Mouse (Mus musculus) embryonic facial prominence, embryonic 11.5 days (tissue): ENCODE measurements at regions not wholly inside any gene's neighbourhood (a gene's known extent, or its start where the extent isn't known, plus 50 kb on each side); places are given as distances from the start of the nearest gene placed in this dataset.

Experiments used
- ATAC-seq: fragments of 200-750 bp; cut with Nextera tagmentation; replicated peaks from 2 replicates; pipeline ENCODE4 v1.8.0; 2017; ENCODE audit warnings: low read depth; ENCODE audit not compliant: insufficient number of reproducible peaks, low FRiP score, low TSS enrichment
- DNase-seq: peaks from one replicate; pipeline ENCODE4 v3.0.0-alpha.2; 2015; ENCODE audit warnings: low spot score
- H3K27ac ChIP-seq: fragments of 300-500 bp; sonication (generic); replicated peaks from 2 replicates; pipeline ENCODE4 v1.5.1; 2014; ENCODE audit warnings: mild to moderate bottlenecking, low read depth, low read length, control low read depth
- H3K27me3 ChIP-seq: fragments of 300-500 bp; sonication (generic); 2 replicates; pipeline ENCODE4 v1.6.1; 2014; ENCODE audit warnings: mild to moderate bottlenecking, low read length, moderate library complexity, mixed read lengths; ENCODE audit not compliant: control insufficient read depth, insufficient read depth
- H3K36me3 ChIP-seq: fragments of 300-500 bp; sonication (generic); replicated peaks from 2 replicates; pipeline ENCODE4 v1.6.1; 2014; ENCODE audit warnings: low read depth, mild to moderate bottlenecking, low read length, moderate library complexity, mixed read lengths; ENCODE audit not compliant: control insufficient read depth, insufficient read depth
- H3K4me1 ChIP-seq: fragments of 300-500 bp; sonication (generic); 2 replicates; pipeline ENCODE4 v1.6.1; 2014; ENCODE audit warnings: low read length, mixed read lengths; ENCODE audit not compliant: control insufficient read depth, insufficient read depth
- H3K4me2 ChIP-seq: fragments of 300-500 bp; sonication (generic); 2 replicates; pipeline ENCODE4 v1.6.1; 2014; ENCODE audit warnings: low read depth, mild to moderate bottlenecking, control low read depth, low read length, moderate library complexity
- H3K4me3 ChIP-seq: fragments of 300-500 bp; sonication (generic); 2 replicates; pipeline ENCODE4 v1.5.1; 2014; ENCODE audit warnings: low read depth, low read length, control low read depth
- H3K9ac ChIP-seq: fragments of 300-500 bp; sonication (generic); replicated peaks from 2 replicates; pipeline ENCODE4 v1.6.1; 2014; ENCODE audit warnings: mild to moderate bottlenecking, control low read depth, low read length
- H3K9me3 ChIP-seq: fragments of 300-500 bp; sonication (generic); replicated peaks from 2 replicates; pipeline ENCODE4 v1.6.1; 2016; ENCODE audit warnings: mild to moderate bottlenecking, low read length, inconsistent platforms, mixed read lengths; ENCODE audit not compliant: control insufficient read depth
- WGBS: fragments of 180-500 bp; shearing (Covaris S2); extraction: QIAGEN DNeasy Blood & Tissue Kit; methylation state at CpG from one replicate; pipeline ENCODE4 v1.1.7; 2014; 5-methylcytosine and 5-hydroxymethylcytosine counted together

- no peaks in the 10 kb centered on the region for H3K9me3 ChIP-seq
- H3K4me2 ChIP-seq = no peak overlapping the region
- H3K27ac ChIP-seq = no peak overlapping the region
- ATAC-seq (no peak), DNase-seq (no peak)
- no peak overlapping the region for H3K4me3 ChIP-seq
- WGBS = 75% methylated on average over 3 of the region's 3 CpGs
- no peak overlapping the region for H3K9ac ChIP-seq
- H3K27me3 ChIP-seq = no peaks in the 10 kb centered on the region
- H3K36me3 ChIP-seq = no peaks in the 10 kb centered on the region
- H3K4me1 ChIP-seq = no peaks in the 10 kb centered on the region
Observed at GRCm38 (mm10) chr11:71480094-71480493, 249.6 kb upstream of the Nlrp1b start.

GRCm38 (mm10) chr11:71497863-71498262 lies 251.9 kb upstream of the Wscd1 start:
- Histone ChIP-seq H3K4me3 (no peak overlapping the region), H3K9me3 (no peaks in the 10 kb centered on the region), H3K9ac (no peak overlapping the region), H3K4me2 (no peak overlapping the region), H3K27me3 (no peaks in the 10 kb centered on the region), H3K36me3 (no peaks in the 10 kb centered on the region), H3K27ac (no peak overlapping the region), H3K4me1 (no peaks in the 10 kb centered on the region)
- DNase-seq (peak; percentile 38), ATAC-seq (peak; percentile 62)
- WGBS = 41% methylated on average over 5 of the region's 5 CpGs

GRCm38 (mm10) chr11:71498299-71498698 lies 251.4 kb upstream of the Wscd1 start:
- 80% methylated on average over 3 of the region's 3 CpGs for WGBS
- no peak overlapping the region for H3K27ac ChIP-seq
- H3K27me3 ChIP-seq = no peaks in the 10 kb centered on the region
- H3K4me2 ChIP-seq = no peak overlapping the region
- no peaks in the 10 kb centered on the region for H3K9me3 ChIP-seq
- no peaks in the 10 kb centered on the region for H3K36me3 ChIP-seq
- ATAC-seq (no peak), DNase-seq (no peak)
- H3K9ac ChIP-seq = no peak overlapping the region
- no peak overlapping the region for H3K4me3 ChIP-seq
- no peaks in the 10 kb centered on the region for H3K4me1 ChIP-seq

- Histone ChIP-seq H3K27me3 (no peaks in the 10 kb centered on the region), H3K4me1 (no peaks in the 10 kb centered on the region), H3K36me3 (no peaks in the 10 kb centered on the region), H3K27ac (no peak overlapping the region), H3K4me2 (no peak overlapping the region), H3K9me3 (no peaks in the 10 kb centered on the region), H3K4me3 (no peak overlapping the region), H3K9ac (no peak overlapping the region)
- no peak for DNase-seq
- no peak for ATAC-seq
- WGBS = 70% methylated on average over 3 of the region's 3 CpGs
Observed at GRCm38 (mm10) chr11:71502156-71502555, 247.6 kb upstream of the Wscd1 start.

GRCm38 (mm10) chr11:71512271-71513066 lies 237.3 kb upstream of the Wscd1 start:
- no peak overlapping the region for H3K4me2 ChIP-seq
- WGBS = 54% methylated on average over 15 of the region's 15 CpGs
- H3K4me3 ChIP-seq = no peak overlapping the region
- ATAC-seq (no peak), DNase-seq (peak; percentile 24)
- H3K4me1 ChIP-seq = no peaks in the 10 kb centered on the region
- H3K27me3 ChIP-seq = no peaks in the 10 kb centered on the region
- no peaks in the 10 kb centered on the region for H3K9me3 ChIP-seq
- no peaks in the 10 kb centered on the region for H3K36me3 ChIP-seq
- no peak overlapping the region for H3K9ac ChIP-seq
- no peak overlapping the region for H3K27ac ChIP-seq

- DNase-seq (no peak), ATAC-seq (no peak)
- H3K4me1 ChIP-seq = no peaks in the 10 kb centered on the region
- no peaks in the 10 kb centered on the region for H3K9me3 ChIP-seq
- H3K9ac ChIP-seq = no peak overlapping the region
- no peak overlapping the region for H3K4me3 ChIP-seq
- no peaks in the 10 kb centered on the region for H3K36me3 ChIP-seq
- no peak overlapping the region for H3K4me2 ChIP-seq
- no peak overlapping the region for H3K27ac ChIP-seq
- WGBS = 47% methylated on average over 3 of the region's 3 CpGs
- no peaks in the 10 kb centered on the region for H3K27me3 ChIP-seq
Observed at GRCm38 (mm10) chr11:71513067-71513350, 236.7 kb upstream of the Wscd1 start.

GRCm38 (mm10) chr11:71515264-71515663 lies 234.5 kb upstream of the Wscd1 start:
- 28% methylated on average over 6 of the region's 6 CpGs for WGBS
- Histone ChIP-seq H3K4me3 (no peak overlapping the region), H3K27me3 (no peaks in the 10 kb centered on the region), H3K4me1 (no peaks in the 10 kb centered on the region), H3K36me3 (no peaks in the 10 kb centered on the region), H3K9ac (no peak overlapping the region), H3K27ac (no peak overlapping the region), H3K4me2 (no peak overlapping the region), H3K9me3 (no peaks in the 10 kb centered on the region)
- ATAC-seq (no peak), DNase-seq (no peak)

- peak; percentile 32 for DNase-seq
- Histone ChIP-seq H3K9ac (no peak overlapping the region), H3K27me3 (no peaks in the 10 kb centered on the region), H3K4me1 (no peaks in the 10 kb centered on the region), H3K4me3 (no peak overlapping the region), H3K9me3 (no peaks in the 10 kb centered on the region), H3K36me3 (no peaks in the 10 kb centered on the region), H3K4me2 (no peak overlapping the region), H3K27ac (no peak overlapping the region)
- ATAC-seq = peak; percentile 55
- whole genome bisulfite sequencing = 14% methylated on average over 5 of the region's 5 CpGs
Observed at GRCm38 (mm10) chr11:71517377-71517776, 232.3 kb upstream of the Wscd1 start.
